Mouse (Mus musculus): ENCODE results near the gene Slc38a2.

GRCm38 (mm10) chr15:96641111-96641820 is 58.3 kb downstream of the Slc38a2 start:
- TF ChIP-seq CTCF (conservative IDR thresholded peaks at IDR 0.05; ENCODE audit: low read length), result no peak
- TF ChIP-seq NANOG (IDR thresholded peaks at IDR 0.05; ENCODE audit: borderline replicate concordance, low read length), result no peak
